In genomic region chr3:131111151-131111850, GRCm38 (mm10) we compare ENCODE assay signal across 8 mouse cellular contexts. TPM values are rescaled to one million over a fixed set of nuclear protein-coding genes. Genes with fewer than 3 reads are reported as not detected.
DNase-seq lines count a peak whose midpoint lies in the region; ATAC-seq and TF ChIP-seq lines count a peak whose summit lies in the region.

No protein-coding gene starts in this region.

- DNase-seq in kidney, adult 2 months: no peak
- DNase-seq in kidney, adult 11 months: no peak
- DNase-seq in MN1 (ENCODE audit: low spot score): peak; percentile 48
- no peak for DNase-seq in hindbrain, embryonic 14.5 days (ENCODE audit: low spot score)
- peak; percentile 71 for DNase-seq in retina, postnatal 1 day
- no peak for DNase-seq in c-Kit-positive CD71-positive TER-119-positive erythroid progenitor cells, embryonic 14.5 days (ENCODE audit: low spot score)

- under 1% methylated on average over 59 of the region's 59 CpGs for WGBS in kidney, adult 2 months
- under 1% methylated on average over 59 of the region's 59 CpGs for WGBS in embryonic facial prominence, embryonic 13.5 days
- under 1% methylated on average over 59 of the region's 59 CpGs for WGBS in hindbrain, embryonic 14.5 days
- WGBS in lung, embryonic 16.5 days: 0% methylated on average over 58 of the region's 59 CpGs

- H3K9me3 ChIP-seq in embryonic facial prominence, embryonic 13.5 days: no peaks in the 10 kb centered on the region
- no peaks in the 10 kb centered on the region for H3K9me3 ChIP-seq in hindbrain, embryonic 14.5 days (ENCODE audit: control insufficient read depth, low read length)
- no peaks in the 10 kb centered on the region for H3K9me3 ChIP-seq in lung, embryonic 16.5 days (ENCODE audit: control insufficient read depth, low read length)

- H3K9ac ChIP-seq in embryonic facial prominence, embryonic 13.5 days: peak overlapping the region; percentile 95
- H3K9ac ChIP-seq in hindbrain, embryonic 14.5 days: peak overlapping the region; percentile 53
- H3K9ac ChIP-seq in lung, embryonic 16.5 days (ENCODE audit: low read length): peak overlapping the region; percentile 75

- peak overlapping the region; percentile 35 for H3K4me3 ChIP-seq in kidney, adult 2 months (ENCODE audit: insufficient read depth, low read depth, low read length)
- H3K4me3 ChIP-seq in embryonic facial prominence, embryonic 13.5 days: peak overlapping the region; percentile 69
- peak overlapping the region; percentile 38 for H3K4me3 ChIP-seq in hindbrain, embryonic 14.5 days (replicated peaks; ENCODE audit: low read length)
- H3K4me3 ChIP-seq in lung, embryonic 16.5 days (ENCODE audit: low read length): peak overlapping the region; percentile 67

- no peak for ATAC-seq in embryonic facial prominence, embryonic 13.5 days (ENCODE audit: insufficient number of reproducible peaks, insufficient read depth, low FRiP score, low TSS enrichment, low read depth)
- peak; percentile 26; the same call in 1 of the 2 replicates for ATAC-seq in hindbrain, embryonic 14.5 days (ENCODE audit: low FRiP score)
- ATAC-seq in lung, embryonic 16.5 days (ENCODE audit: low read depth): peak; percentile 24; the same call in 1 of the 2 replicates

- no peak for TF ChIP-seq POLR2A in kidney, adult 2 months (IDR thresholded peaks at IDR 0.05; ENCODE audit: low read depth, low read length)

- TF ChIP-seq CTCF in kidney, adult 2 months (conservative IDR thresholded peaks at IDR 0.05; ENCODE audit: insufficient read depth, insufficient read length, low read depth, low read length): no peak

- H3K4me1 ChIP-seq in kidney, adult 2 months (ENCODE audit: control insufficient read depth, insufficient read depth, low read length): no peaks in the 10 kb centered on the region
- H3K4me1 ChIP-seq in embryonic facial prominence, embryonic 13.5 days: peaks cover 57% of the 10 kb centered on the region
- peaks cover 18% of the 10 kb centered on the region; the same call in 1 of the 2 replicates for H3K4me1 ChIP-seq in hindbrain, embryonic 14.5 days (replicated peaks; ENCODE audit: control insufficient read depth, insufficient read depth, low read length)
- H3K4me1 ChIP-seq in lung, embryonic 16.5 days (replicated peaks; ENCODE audit: control insufficient read depth, insufficient read depth, low read length): peaks cover 32% of the 10 kb centered on the region

- H3K4me2 ChIP-seq in embryonic facial prominence, embryonic 13.5 days: peak overlapping the region; percentile 82
- peak overlapping the region; percentile 54 for H3K4me2 ChIP-seq in hindbrain, embryonic 14.5 days (replicated peaks)
- peak overlapping the region; percentile 98 for H3K4me2 ChIP-seq in lung, embryonic 16.5 days (ENCODE audit: low read depth, low read length)

- H3K27ac ChIP-seq in kidney, adult 2 months (ENCODE audit: insufficient read depth, low read depth, low read length): no peak overlapping the region
- peak overlapping the region; percentile 94 for H3K27ac ChIP-seq in embryonic facial prominence, embryonic 13.5 days
- peak overlapping the region; percentile 23; the same call in 1 of the 2 replicates for H3K27ac ChIP-seq in hindbrain, embryonic 14.5 days
- H3K27ac ChIP-seq in lung, embryonic 16.5 days (ENCODE audit: low read length): peak overlapping the region; percentile 63; the same call in 1 of the 2 replicates

- H3K36me3 ChIP-seq in kidney, adult 2 months (ENCODE audit: control insufficient read depth, insufficient read depth, low read length): no peaks in the 10 kb centered on the region
- H3K36me3 ChIP-seq in embryonic facial prominence, embryonic 13.5 days: peaks cover 9% of the 10 kb centered on the region
- no peaks in the 10 kb centered on the region for H3K36me3 ChIP-seq in hindbrain, embryonic 14.5 days (replicated peaks; ENCODE audit: control insufficient read depth, insufficient read depth)
- H3K36me3 ChIP-seq in lung, embryonic 16.5 days (ENCODE audit: control insufficient read depth, insufficient read depth, low read length): no peaks in the 10 kb centered on the region

- H3K27me3 ChIP-seq in kidney, adult 2 months (replicated peaks; ENCODE audit: control insufficient read depth, insufficient read depth, low read length): peaks cover 20% of the 10 kb centered on the region
- peaks cover 33% of the 10 kb centered on the region for H3K27me3 ChIP-seq in embryonic facial prominence, embryonic 13.5 days
- H3K27me3 ChIP-seq in hindbrain, embryonic 14.5 days (ENCODE audit: control insufficient read depth, insufficient read depth, low read length): peaks cover 61% of the 10 kb centered on the region
- peaks cover 33% of the 10 kb centered on the region for H3K27me3 ChIP-seq in lung, embryonic 16.5 days (ENCODE audit: control insufficient read depth, insufficient read depth, low read depth, low read length)

RNA-seq across cellular contexts. Expression of gene Lef1, which starts 1.0 kb away (rescaled TPM):
- 2.3 and 8.4 TPM in 2 replicates for polyA plus RNA-seq in kidney, adult 2 months (2012; rRNA removed)
- polyA plus RNA-seq in embryonic facial prominence, embryonic 13.5 days (2015; fragmentation: Nextera tagmentation; extraction: Ambion mirVana): 117 and 134 TPM in 2 replicates
- 9.8 and 10.3 TPM in 2 replicates for polyA plus RNA-seq in hindbrain, embryonic 14.5 days (2014; fragmentation: Nextera tagmentation; extraction: Ambion mirVana)
- polyA plus RNA-seq in lung, embryonic 16.5 days (2015; fragmentation: Nextera tagmentation; extraction: Ambion mirVana): 16.9 and 18.1 TPM in 2 replicates

Comparison
In these comparisons a context has a peak if more than half of its experiments do, and no peak if none do; other contexts are left out.
1. DNase-seq: peak in MN1 (single experiment) and retina, postnatal 1 day (single experiment); none in kidney, adult 2 months (single experiment), kidney, adult 11 months (single experiment), hindbrain, embryonic 14.5 days (single experiment) and c-Kit-positive CD71-positive TER-119-positive erythroid progenitor cells, embryonic 14.5 days (single experiment).
2. Peak in every context shown above with its lines, with median percentiles within 50 percentile points of each other: H3K4me3 ChIP-seq, H3K4me2 ChIP-seq and H3K9ac ChIP-seq.